Mouse (Mus musculus): ENCODE results near the gene Thnsl1. TPM values are rescaled to one million over a fixed set of nuclear protein-coding genes. Genes with fewer than 3 reads are reported as not detected.

Gene Thnsl1
- polyA plus RNA-seq (2014; fragmentation: Nextera tagmentation; extraction: Ambion mirVana): 24.6 and 27.8 TPM in 2 replicates

DNA sequence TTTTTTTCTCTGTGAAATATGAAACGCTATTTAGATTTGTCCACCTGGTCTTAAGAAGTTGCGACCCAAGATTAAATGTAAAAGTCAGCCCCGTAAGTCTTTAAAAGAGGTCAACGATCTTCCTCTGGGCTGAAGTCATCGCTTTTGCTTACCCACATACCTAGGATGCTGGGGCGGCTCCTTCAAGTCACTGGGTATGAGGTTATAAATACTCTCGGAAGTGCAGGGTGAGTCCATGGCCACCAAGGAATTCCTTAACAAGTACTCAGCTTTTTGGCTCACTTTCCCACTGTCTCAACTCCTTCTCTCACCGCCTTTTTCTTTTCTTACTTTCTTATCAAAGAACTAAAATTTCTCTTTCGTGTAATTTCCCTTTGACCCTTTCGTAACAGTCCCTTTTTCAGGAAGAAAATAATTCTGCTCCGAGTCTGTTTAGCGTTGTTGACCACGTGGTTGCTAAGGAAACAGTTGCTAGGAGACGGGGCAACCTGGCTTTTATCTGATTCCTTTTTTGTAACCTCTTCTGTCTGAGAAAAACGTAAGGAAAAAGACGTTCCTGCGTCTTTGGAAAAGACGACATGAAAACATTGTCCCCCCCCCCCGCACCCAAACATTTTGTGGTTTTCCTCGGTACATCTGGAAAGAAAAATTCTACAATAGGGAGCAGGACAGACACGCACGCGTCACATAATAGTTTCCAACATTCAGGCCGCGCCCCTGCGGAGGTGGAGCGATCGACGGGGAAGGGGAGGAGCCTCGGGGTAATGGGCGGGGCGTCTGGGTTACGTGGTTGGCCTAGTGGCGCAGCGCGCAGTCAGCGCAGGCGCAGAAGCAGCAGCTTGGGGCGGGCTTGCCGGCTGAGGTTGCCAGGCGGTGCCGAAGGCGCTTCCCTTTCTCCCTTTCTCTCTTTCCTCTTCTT, at the start of gene Thnsl1, which contains the start of gene Enkur:
TSS of gene Thnsl1 (plus strand) at position 813 of the 919 bp plus-strand sequence.
TSS of gene Enkur (minus strand) at position 454 of the 919 bp plus-strand sequence.
- Histone ChIP-seq H3K36me3 (replicated peaks; ENCODE audit: control insufficient read depth, insufficient read depth) (no peaks in the 10 kb centered on the region), H3K9me3 (ENCODE audit: control insufficient read depth, low read length) (no peaks in the 10 kb centered on the region), H3K4me3 (replicated peaks; ENCODE audit: low read length) (peak within 1 kb of the TSS; percentile 58), H3K9ac (peak within 1 kb of the TSS; percentile 65), H3K4me2 (replicated peaks) (peak within 1 kb of the TSS; percentile 80), H3K4me1 (replicated peaks; ENCODE audit: control insufficient read depth, insufficient read depth, low read length) (peaks cover 22% of the 10 kb centered on the region), H3K27ac (peak within 1 kb of the TSS; percentile 85), H3K27me3 (ENCODE audit: control insufficient read depth, insufficient read depth, low read length) (no peaks in the 10 kb centered on the region)
- WGBS: 3% methylated on average over 43 of the region's 43 CpGs
- peak; percentile 99 for ATAC-seq (ENCODE audit: low FRiP score)
- peak; percentile 99 for DNase-seq (ENCODE audit: low spot score)

DNA sequence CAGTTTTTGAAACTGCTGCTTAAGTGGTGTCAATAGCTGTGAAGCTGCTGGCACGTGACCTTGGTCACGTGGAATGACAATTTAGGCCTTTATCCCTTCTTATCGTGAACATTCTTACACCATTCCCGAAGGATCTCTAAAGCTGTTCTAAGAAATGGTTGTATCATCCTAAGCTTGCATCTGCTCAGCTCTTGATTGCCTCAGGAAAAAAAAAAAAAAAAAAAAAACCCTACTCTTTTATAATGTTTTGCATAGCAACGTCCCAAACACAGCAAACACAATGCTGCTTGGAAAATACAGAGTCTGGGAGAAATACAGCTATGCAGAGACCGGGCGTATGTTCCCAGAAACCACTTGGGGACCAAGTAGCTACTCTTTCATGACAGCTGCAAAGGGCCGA, 41.2 kb upstream of the Thnsl1 start:
- WGBS: 72% methylated on average over 8 of the region's 8 CpGs
- H3K4me2 ChIP-seq (replicated peaks): no peak overlapping the region
- no peak overlapping the region for H3K4me3 ChIP-seq (replicated peaks; ENCODE audit: low read length)
- no peaks in the 10 kb centered on the region for H3K4me1 ChIP-seq (replicated peaks; ENCODE audit: control insufficient read depth, insufficient read depth, low read length)
- no peak overlapping the region for H3K27ac ChIP-seq
- no peak for DNase-seq (ENCODE audit: low spot score)
- H3K27me3 ChIP-seq (ENCODE audit: control insufficient read depth, insufficient read depth, low read length): no peaks in the 10 kb centered on the region
- H3K9me3 ChIP-seq (ENCODE audit: control insufficient read depth, low read length): no peaks in the 10 kb centered on the region
- H3K9ac ChIP-seq: no peak overlapping the region
- no peaks in the 10 kb centered on the region for H3K36me3 ChIP-seq (replicated peaks; ENCODE audit: control insufficient read depth, insufficient read depth)
- no peak for ATAC-seq (ENCODE audit: low FRiP score)

DNA sequence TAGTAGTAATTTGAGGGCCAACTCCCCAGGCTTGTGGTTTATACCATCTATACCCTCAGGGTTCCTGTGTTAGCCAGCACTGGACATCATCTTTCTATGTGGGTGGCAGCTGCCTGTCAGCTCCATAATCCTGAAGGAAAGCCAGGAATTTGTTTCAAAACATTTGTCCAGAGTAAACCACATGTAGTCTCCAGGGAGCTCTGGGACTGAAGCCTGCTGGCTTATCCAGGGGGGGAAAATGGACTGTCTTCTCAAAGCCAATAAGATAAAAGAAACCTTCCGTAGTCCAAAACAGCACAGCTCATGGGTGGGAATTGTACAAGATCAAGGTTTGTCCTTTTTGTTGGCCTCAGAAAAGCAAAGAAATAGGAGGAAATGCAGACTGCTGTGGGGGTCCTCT, 37.6 kb upstream of the Thnsl1 start:
- H3K4me2 ChIP-seq (replicated peaks): no peak overlapping the region
- DNase-seq (ENCODE audit: low spot score) (no peak), ATAC-seq (ENCODE audit: low FRiP score) (no peak)
- H3K9ac ChIP-seq: no peak overlapping the region
- no peak overlapping the region for H3K27ac ChIP-seq
- no peaks in the 10 kb centered on the region for H3K9me3 ChIP-seq (ENCODE audit: control insufficient read depth, low read length)
- H3K27me3 ChIP-seq (ENCODE audit: control insufficient read depth, insufficient read depth, low read length): no peaks in the 10 kb centered on the region
- H3K4me1 ChIP-seq (replicated peaks; ENCODE audit: control insufficient read depth, insufficient read depth, low read length): no peaks in the 10 kb centered on the region
- WGBS: 95% methylated on average over 1 of the region's 1 CpGs
- H3K36me3 ChIP-seq (replicated peaks; ENCODE audit: control insufficient read depth, insufficient read depth): no peaks in the 10 kb centered on the region
- no peak overlapping the region for H3K4me3 ChIP-seq (replicated peaks; ENCODE audit: low read length)

GRCm38 (mm10) chr2:21172797-21173196, 32.7 kb upstream of the Thnsl1 start:
- no peaks in the 10 kb centered on the region for H3K36me3 ChIP-seq (replicated peaks; ENCODE audit: control insufficient read depth, insufficient read depth)
- WGBS: 93% methylated on average over 3 of the region's 3 CpGs

DNA sequence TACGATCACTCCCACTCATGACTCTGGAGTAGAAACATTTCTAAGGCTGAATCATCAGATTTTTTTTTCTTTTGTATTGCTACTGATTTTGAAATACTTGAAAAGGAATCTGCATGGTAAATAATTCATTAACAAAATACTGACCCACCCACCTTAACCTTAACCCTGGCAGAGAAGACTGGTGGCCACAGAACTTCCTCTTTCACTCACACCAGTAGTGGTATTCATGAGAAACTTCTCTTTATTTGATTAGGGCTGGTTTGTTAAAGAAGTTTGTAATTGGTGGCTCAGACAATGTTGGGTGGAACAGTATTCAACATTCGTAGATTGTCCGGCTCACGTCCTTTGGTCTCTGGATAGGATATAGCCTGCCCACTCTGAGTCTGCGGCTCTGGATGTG, 26.4 kb upstream of the Thnsl1 start:
- Histone ChIP-seq H3K4me1 (replicated peaks; ENCODE audit: control insufficient read depth, insufficient read depth, low read length) (no peaks in the 10 kb centered on the region), H3K4me2 (replicated peaks) (no peak overlapping the region), H3K9ac (no peak overlapping the region), H3K27me3 (ENCODE audit: control insufficient read depth, insufficient read depth, low read length) (no peaks in the 10 kb centered on the region), H3K27ac (no peak overlapping the region), H3K36me3 (replicated peaks; ENCODE audit: control insufficient read depth, insufficient read depth) (no peaks in the 10 kb centered on the region), H3K9me3 (ENCODE audit: control insufficient read depth, low read length) (no peaks in the 10 kb centered on the region), H3K4me3 (replicated peaks; ENCODE audit: low read length) (no peak overlapping the region)
- DNase-seq (ENCODE audit: low spot score) (no peak), ATAC-seq (ENCODE audit: low FRiP score) (no peak)
- 95% methylated on average over 5 of the region's 5 CpGs for WGBS

More at GRCm38 (mm10) chr2:21172797-21173196, 32.7 kb upstream of the Thnsl1 start:
- H3K4me1 ChIP-seq (replicated peaks; ENCODE audit: control insufficient read depth, insufficient read depth, low read length): no peaks in the 10 kb centered on the region
- H3K9me3 ChIP-seq (ENCODE audit: control insufficient read depth, low read length): no peaks in the 10 kb centered on the region
- H3K4me2 ChIP-seq (replicated peaks): no peak overlapping the region
- H3K4me3 ChIP-seq (replicated peaks; ENCODE audit: low read length): no peak overlapping the region
- H3K27me3 ChIP-seq (ENCODE audit: control insufficient read depth, insufficient read depth, low read length): no peaks in the 10 kb centered on the region
- ATAC-seq (ENCODE audit: low FRiP score) (no peak), DNase-seq (ENCODE audit: low spot score) (no peak)
- no peak overlapping the region for H3K9ac ChIP-seq
- H3K27ac ChIP-seq: no peak overlapping the region

DNA sequence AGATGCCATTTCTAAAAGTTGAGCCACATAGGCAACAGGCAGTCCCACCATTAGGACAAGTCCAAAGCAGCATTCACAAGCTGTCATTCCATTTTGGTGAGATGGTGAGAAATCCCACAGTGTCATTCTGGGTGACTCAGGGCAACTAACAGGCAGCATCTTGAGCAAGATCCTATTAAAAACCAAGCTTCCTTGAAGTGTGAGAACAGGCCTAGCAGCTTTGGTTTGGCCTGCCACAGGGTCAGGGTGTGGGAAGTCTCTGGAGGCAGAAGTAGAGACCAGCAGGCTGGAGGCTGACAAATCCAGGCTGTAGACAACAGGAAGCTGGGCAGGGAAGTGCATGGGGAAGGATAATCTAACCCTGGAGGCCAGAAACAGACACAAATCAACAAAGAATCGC, 22.7 kb upstream of the Thnsl1 start:
- Histone ChIP-seq H3K27ac (no peak overlapping the region), H3K4me1 (replicated peaks; ENCODE audit: control insufficient read depth, insufficient read depth, low read length) (no peaks in the 10 kb centered on the region), H3K36me3 (replicated peaks; ENCODE audit: control insufficient read depth, insufficient read depth) (no peaks in the 10 kb centered on the region), H3K4me2 (replicated peaks) (no peak overlapping the region), H3K9me3 (ENCODE audit: control insufficient read depth, low read length) (no peaks in the 10 kb centered on the region), H3K4me3 (replicated peaks; ENCODE audit: low read length) (no peak overlapping the region), H3K9ac (no peak overlapping the region), H3K27me3 (ENCODE audit: control insufficient read depth, insufficient read depth, low read length) (no peaks in the 10 kb centered on the region)
- no peak for ATAC-seq (ENCODE audit: low FRiP score)
- DNase-seq (ENCODE audit: low spot score): no peak
- WGBS: 75% methylated on average over 1 of the region's 1 CpGs

DNA sequence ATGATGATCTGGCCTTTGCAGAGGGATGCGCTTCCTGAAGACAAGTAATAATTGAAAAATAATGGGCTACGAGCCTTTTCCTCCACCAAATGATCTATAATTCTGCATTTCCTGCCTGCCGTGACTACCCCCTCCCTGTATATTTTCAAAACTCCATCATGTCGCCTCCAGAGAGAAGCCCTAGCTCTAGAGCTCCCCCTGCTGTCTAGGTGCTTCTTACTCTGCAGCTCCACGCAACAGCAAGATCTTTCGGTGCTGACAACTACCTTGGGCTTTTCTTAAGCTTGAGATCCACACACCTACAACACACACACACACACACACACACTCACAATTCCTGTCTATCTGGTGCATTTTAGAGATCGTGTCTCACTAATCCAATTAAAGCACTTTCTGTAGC, 17.9 kb upstream of the Thnsl1 start:
- ATAC-seq (ENCODE audit: low FRiP score) (no peak; the same call in 1 of the 2 replicates), DNase-seq (ENCODE audit: low spot score) (no peak)
- no peak overlapping the region for H3K4me3 ChIP-seq (replicated peaks; ENCODE audit: low read length)
- H3K4me1 ChIP-seq (replicated peaks; ENCODE audit: control insufficient read depth, insufficient read depth, low read length): no peaks in the 10 kb centered on the region
- H3K36me3 ChIP-seq (replicated peaks; ENCODE audit: control insufficient read depth, insufficient read depth): no peaks in the 10 kb centered on the region
- no peaks in the 10 kb centered on the region for H3K9me3 ChIP-seq (ENCODE audit: control insufficient read depth, low read length)
- no peaks in the 10 kb centered on the region for H3K27me3 ChIP-seq (ENCODE audit: control insufficient read depth, insufficient read depth, low read length)
- no peak overlapping the region for H3K27ac ChIP-seq
- H3K4me2 ChIP-seq (replicated peaks): no peak overlapping the region
- H3K9ac ChIP-seq: no peak overlapping the region
- 59% methylated on average over 7 of the region's 7 CpGs for WGBS

DNA sequence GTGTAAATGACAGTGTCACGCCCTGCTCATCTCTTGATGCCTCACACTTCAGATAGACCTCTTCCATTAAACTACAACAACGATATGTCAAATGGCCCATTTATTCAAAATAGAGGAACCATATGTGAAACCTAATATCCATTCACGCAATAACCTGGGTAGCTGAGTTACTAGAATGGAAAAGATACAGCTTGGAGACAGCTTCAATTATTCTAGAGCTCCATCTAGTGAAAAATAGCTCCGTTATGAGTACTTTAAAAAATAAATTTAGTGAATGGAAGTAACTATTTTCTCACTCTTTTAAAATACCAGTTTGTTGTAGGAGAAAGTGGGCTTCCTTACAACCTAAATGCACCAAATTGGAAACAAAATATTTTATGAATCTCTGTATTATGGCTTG, 16.9 kb upstream of the Thnsl1 start:
- Histone ChIP-seq H3K4me1 (replicated peaks; ENCODE audit: control insufficient read depth, insufficient read depth, low read length) (no peaks in the 10 kb centered on the region), H3K27ac (no peak overlapping the region), H3K9me3 (ENCODE audit: control insufficient read depth, low read length) (no peaks in the 10 kb centered on the region), H3K4me2 (replicated peaks) (no peak overlapping the region), H3K9ac (no peak overlapping the region), H3K4me3 (replicated peaks; ENCODE audit: low read length) (no peak overlapping the region), H3K27me3 (ENCODE audit: control insufficient read depth, insufficient read depth, low read length) (no peaks in the 10 kb centered on the region), H3K36me3 (replicated peaks; ENCODE audit: control insufficient read depth, insufficient read depth) (no peaks in the 10 kb centered on the region)
- no peak for ATAC-seq (ENCODE audit: low FRiP score)
- peak; percentile 54 for DNase-seq (ENCODE audit: low spot score)
- WGBS: 54% methylated on average over 4 of the region's 4 CpGs

- no peak overlapping the region for H3K27ac ChIP-seq
- no peak for ATAC-seq (ENCODE audit: low FRiP score)
These were observed 14.3 kb upstream of the Thnsl1 start for GRCm38 (mm10) chr2:21191232-21191631.

More at GRCm38 (mm10) chr2:21191232-21191631, 14.3 kb upstream of the Thnsl1 start:
- H3K27me3 ChIP-seq (ENCODE audit: control insufficient read depth, insufficient read depth, low read length): no peaks in the 10 kb centered on the region
- H3K9me3 ChIP-seq (ENCODE audit: control insufficient read depth, low read length): no peaks in the 10 kb centered on the region
- no peaks in the 10 kb centered on the region for H3K4me1 ChIP-seq (replicated peaks; ENCODE audit: control insufficient read depth, insufficient read depth, low read length)
- H3K4me3 ChIP-seq (replicated peaks; ENCODE audit: low read length): no peak overlapping the region
- no peak overlapping the region for H3K9ac ChIP-seq
- WGBS: 89% methylated on average over 1 of the region's 1 CpGs
- H3K36me3 ChIP-seq (replicated peaks; ENCODE audit: control insufficient read depth, insufficient read depth): no peaks in the 10 kb centered on the region
- no peak for DNase-seq (ENCODE audit: low spot score)
- H3K4me2 ChIP-seq (replicated peaks): no peak overlapping the region
